Mouse (Mus musculus) liver, embryonic 16.5 days (tissue): ENCODE measurements at regions not wholly inside any gene's neighbourhood (a gene's known extent, or its start where the extent isn't known, plus 50 kb on each side); places are given as distances from the start of the nearest gene placed in this dataset.

Experiments used
- ATAC-seq: fragments of 200-750 bp; cut with Nextera tagmentation; 2 replicates; pipeline ENCODE4 v1.8.0; 2017; ENCODE audit warnings: low read depth, mild to moderate bottlenecking, moderate number of reproducible peaks, moderate library complexity
- H3K27ac ChIP-seq: fragments of 300-500 bp; sonication (generic); 2 replicates; pipeline ENCODE4 v1.5.1; 2014; ENCODE audit warnings: mild to moderate bottlenecking, low read length
- H3K27me3 ChIP-seq: fragments of 300-500 bp; sonication (generic); 2 replicates; pipeline ENCODE4 v1.6.1; 2014; ENCODE audit warnings: low read depth, low read length, mixed read lengths; ENCODE audit not compliant: control insufficient read depth, insufficient read depth
- H3K36me3 ChIP-seq: fragments of 300-500 bp; sonication (generic); 2 replicates; pipeline ENCODE4 v1.6.1; 2014; ENCODE audit warnings: mild to moderate bottlenecking; ENCODE audit not compliant: control insufficient read depth, insufficient read depth
- H3K4me1 ChIP-seq: fragments of 300-500 bp; sonication (generic); 2 replicates; pipeline ENCODE4 v1.6.1; 2014; ENCODE audit warnings: low read depth, low read length, mixed read lengths; ENCODE audit not compliant: control insufficient read depth
- H3K4me2 ChIP-seq: fragments of 300-500 bp; sonication (generic); 2 replicates; pipeline ENCODE4 v1.6.1; 2014; ENCODE audit warnings: low read depth, low read length, mixed read lengths
- H3K4me3 ChIP-seq: fragments of 300-500 bp; sonication (generic); 2 replicates; pipeline ENCODE4 v1.5.1; 2014; ENCODE audit warnings: low read depth, mild to moderate bottlenecking, low read length
- H3K9ac ChIP-seq: fragments of 300-500 bp; sonication (generic); 2 replicates; pipeline ENCODE4 v1.6.1; 2014; ENCODE audit warnings: low read depth, low read length
- H3K9me3 ChIP-seq: fragments of 300-500 bp; sonication (generic); replicated peaks from 2 replicates; pipeline ENCODE4 v1.6.1; 2016; ENCODE audit warnings: low read length; ENCODE audit not compliant: control insufficient read depth
- whole genome bisulfite sequencing: fragments of 180-500 bp; shearing (Covaris S2); extraction: QIAGEN DNeasy Blood & Tissue Kit; methylation state at CpG from one replicate; pipeline ENCODE4 v1.1.7; 2014; ENCODE audit not compliant: insufficient replicate concordance; 5-methylcytosine and 5-hydroxymethylcytosine counted together

- no peak overlapping the region for H3K4me3 ChIP-seq
- H3K4me1 ChIP-seq, result no peaks in the 10 kb centered on the region
- no peak overlapping the region for H3K9ac ChIP-seq
- H3K36me3 ChIP-seq, result no peaks in the 10 kb centered on the region
- H3K4me2 ChIP-seq, result no peak overlapping the region
- no peaks in the 10 kb centered on the region for H3K27me3 ChIP-seq
- 50% methylated on average over 7 of the region's 7 CpGs for WGBS
- no peaks in the 10 kb centered on the region for H3K9me3 ChIP-seq
- H3K27ac ChIP-seq, result no peak overlapping the region
- ATAC-seq, result no peak
Observed at GRCm38 (mm10) chr13:69946615-69947014, 144.4 kb downstream of the Med10 start.

- H3K4me2 ChIP-seq, result no peak overlapping the region
- no peak overlapping the region for H3K27ac ChIP-seq
- no peaks in the 10 kb centered on the region for H3K36me3 ChIP-seq
- no peaks in the 10 kb centered on the region for H3K27me3 ChIP-seq
- H3K4me1 ChIP-seq, result no peaks in the 10 kb centered on the region
- no peaks in the 10 kb centered on the region for H3K9me3 ChIP-seq
- WGBS, result 64% methylated on average over 4 of the region's 4 CpGs
- no peak overlapping the region for H3K4me3 ChIP-seq
- H3K9ac ChIP-seq, result no peak overlapping the region
- ATAC-seq, result no peak
Observed at GRCm38 (mm10) chr13:69952061-69952460, 149.9 kb downstream of the Med10 start.

- no peak overlapping the region for H3K4me2 ChIP-seq
- H3K9me3 ChIP-seq, result no peaks in the 10 kb centered on the region
- no peak overlapping the region for H3K4me3 ChIP-seq
- no peaks in the 10 kb centered on the region for H3K27me3 ChIP-seq
- no peak for ATAC-seq
- no peak overlapping the region for H3K9ac ChIP-seq
- H3K27ac ChIP-seq, result no peak overlapping the region
- no peaks in the 10 kb centered on the region for H3K36me3 ChIP-seq
- 47% methylated on average over 5 of the region's 5 CpGs for WGBS
- H3K4me1 ChIP-seq, result no peaks in the 10 kb centered on the region
Observed at GRCm38 (mm10) chr13:69954171-69954570, 152.0 kb downstream of the Med10 start.

- Histone ChIP-seq H3K9ac (no peak overlapping the region), H3K9me3 (no peaks in the 10 kb centered on the region), H3K4me1 (no peaks in the 10 kb centered on the region), H3K4me3 (no peak overlapping the region), H3K36me3 (no peaks in the 10 kb centered on the region), H3K27me3 (no peaks in the 10 kb centered on the region), H3K4me2 (no peak overlapping the region), H3K27ac (no peak overlapping the region)
- WGBS, result 31% methylated on average over 2 of the region's 2 CpGs
- no peak for ATAC-seq
Observed at GRCm38 (mm10) chr13:69955503-69955902, 153.3 kb downstream of the Med10 start.

GRCm38 (mm10) chr13:69963944-69964343 is 161.7 kb downstream of the Med10 start:
- Histone ChIP-seq H3K36me3 (no peaks in the 10 kb centered on the region), H3K9me3 (no peaks in the 10 kb centered on the region), H3K4me1 (no peaks in the 10 kb centered on the region), H3K4me3 (no peak overlapping the region), H3K27me3 (no peaks in the 10 kb centered on the region), H3K27ac (no peak overlapping the region), H3K9ac (no peak overlapping the region), H3K4me2 (no peak overlapping the region)
- ATAC-seq, result no peak
- 62% methylated on average over 8 of the region's 8 CpGs for WGBS

GRCm38 (mm10) chr13:69971281-69972057 is 169.3 kb downstream of the Med10 start:
- Histone ChIP-seq H3K9me3 (no peaks in the 10 kb centered on the region), H3K27me3 (no peaks in the 10 kb centered on the region), H3K4me1 (no peaks in the 10 kb centered on the region), H3K27ac (no peak overlapping the region), H3K4me2 (no peak overlapping the region), H3K9ac (no peak overlapping the region), H3K4me3 (no peak overlapping the region), H3K36me3 (no peaks in the 10 kb centered on the region)
- WGBS, result 53% methylated on average over 9 of the region's 9 CpGs
- ATAC-seq, result no peak

GRCm38 (mm10) chr13:69974835-69975234 is 172.6 kb downstream of the Med10 start:
- WGBS, result 55% methylated on average over 5 of the region's 5 CpGs
- no peak for ATAC-seq
- no peak overlapping the region for H3K4me3 ChIP-seq
- H3K9me3 ChIP-seq, result no peaks in the 10 kb centered on the region
- no peaks in the 10 kb centered on the region for H3K36me3 ChIP-seq
- H3K27ac ChIP-seq, result no peak overlapping the region
- no peaks in the 10 kb centered on the region for H3K27me3 ChIP-seq
- H3K4me1 ChIP-seq, result no peaks in the 10 kb centered on the region
- no peak overlapping the region for H3K4me2 ChIP-seq
- H3K9ac ChIP-seq, result no peak overlapping the region

GRCm38 (mm10) chr13:69984159-69984558 is 182.0 kb downstream of the Med10 start:
- no peaks in the 10 kb centered on the region for H3K36me3 ChIP-seq
- no peak overlapping the region for H3K4me2 ChIP-seq
- 59% methylated on average over 1 of the region's 1 CpGs for WGBS
- no peak overlapping the region for H3K27ac ChIP-seq
- no peaks in the 10 kb centered on the region for H3K27me3 ChIP-seq
- no peaks in the 10 kb centered on the region for H3K9me3 ChIP-seq
- no peak for ATAC-seq
- H3K9ac ChIP-seq, result no peak overlapping the region
- H3K4me3 ChIP-seq, result no peak overlapping the region
- no peaks in the 10 kb centered on the region for H3K4me1 ChIP-seq

- no peaks in the 10 kb centered on the region for H3K4me1 ChIP-seq
- H3K27ac ChIP-seq, result no peak overlapping the region
- no peak overlapping the region for H3K4me3 ChIP-seq
- H3K4me2 ChIP-seq, result no peak overlapping the region
- no peak for ATAC-seq
- no peaks in the 10 kb centered on the region for H3K9me3 ChIP-seq
- no peak overlapping the region for H3K9ac ChIP-seq
- WGBS, result 27% methylated on average over 10 of the region's 10 CpGs
- H3K27me3 ChIP-seq, result no peaks in the 10 kb centered on the region
- H3K36me3 ChIP-seq, result no peaks in the 10 kb centered on the region
Observed at GRCm38 (mm10) chr13:69987181-69987580, 185.0 kb downstream of the Med10 start.
